Mouse (Mus musculus) intestine, embryonic 14.5 days (tissue): Measurements from ENCODE around the gene Hoxc11. TPM values are rescaled to one million over a fixed set of nuclear protein-coding genes. Genes with fewer than 3 reads are reported as not detected.

Experiments used
- ATAC-seq: fragments of 200-750 bp; cut with Nextera tagmentation; replicated peaks from 2 replicates; pipeline ENCODE4 v1.8.0; 2017; ENCODE audit warnings: low read depth, moderate number of reproducible peaks, moderate TSS enrichment, moderate library complexity; ENCODE audit not compliant: low FRiP score, low TSS enrichment
- DNase-seq: peaks from one replicate; pipeline ENCODE4 v3.0.0-alpha.2; 2018; ENCODE audit warnings: low spot score
- H3K27ac ChIP-seq: fragments of 300-500 bp; sonication (generic); 2 replicates; pipeline ENCODE4 v1.5.1; 2014; ENCODE audit warnings: low read depth, mild to moderate bottlenecking, control low read depth
- H3K27me3 ChIP-seq: fragments of 300-500 bp; sonication (generic); replicated peaks from 2 replicates; pipeline ENCODE4 v1.6.1; 2014; ENCODE audit warnings: low read length, control low read depth; ENCODE audit not compliant: control insufficient read depth, insufficient read depth
- H3K36me3 ChIP-seq: fragments of 300-500 bp; sonication (generic); 2 replicates; pipeline ENCODE4 v1.6.1; 2014; ENCODE audit warnings: low read length, control low read depth; ENCODE audit not compliant: control insufficient read depth, insufficient read depth
- H3K4me1 ChIP-seq: fragments of 300-500 bp; sonication (generic); replicated peaks from 2 replicates; pipeline ENCODE4 v1.6.1; 2014; ENCODE audit warnings: low read length, control low read depth, mixed read lengths; ENCODE audit not compliant: control insufficient read depth, insufficient read depth
- H3K4me2 ChIP-seq: fragments of 300-500 bp; sonication (generic); 2 replicates; pipeline ENCODE4 v1.6.1; 2014; ENCODE audit warnings: low read length
- H3K4me3 ChIP-seq: fragments of 300-500 bp; sonication (generic); 2 replicates; pipeline ENCODE4 v1.5.1; 2014; ENCODE audit warnings: low read depth, low read length, control low read depth, mixed read lengths
- H3K9ac ChIP-seq: fragments of 300-500 bp; sonication (generic); 2 replicates; pipeline ENCODE4 v1.6.1; 2014; ENCODE audit warnings: mild to moderate bottlenecking, low read length
- H3K9me3 ChIP-seq: fragments of 300-500 bp; sonication (generic); 2 replicates; pipeline ENCODE4 v1.6.1; 2016; ENCODE audit warnings: low read length, control low read depth; ENCODE audit not compliant: control insufficient read depth
- WGBS: fragments of 180-500 bp; shearing (Covaris S2); extraction: QIAGEN DNeasy Blood & Tissue Kit; methylation state at CpG from one replicate; pipeline ENCODE4 v1.1.7; 2014; 5-methylcytosine and 5-hydroxymethylcytosine counted together
- polyA plus RNA-seq: library from polyadenylated mRNA; unstranded; fragments of >200 nt; fragmentation: Nextera tagmentation; extraction: Ambion mirVana; gene quantifications from 2 replicates; pipeline ENCODE4 v1.2.1, GENCODE M21; 2014

The Hoxc11 gene
- polyA plus RNA-seq: 0.11 TPM in 2 replicates

GRCm38 (mm10) chr15:102954192-102955006, at the start of gene Hoxc11:
Gene Hoxc11 (plus strand): TSS chr15:102954427.
- ATAC-seq: no peak
- peaks cover 100% of the 10 kb centered on the region for H3K27me3 ChIP-seq
- no peaks in the 10 kb centered on the region for H3K4me1 ChIP-seq
- no peak within 1 kb of the TSS for H3K4me2 ChIP-seq
- peak within 1 kb of the TSS; percentile 8; the same call in 1 of the 2 replicates for H3K4me3 ChIP-seq
- DNase-seq: peak; percentile 80
- WGBS: 1% methylated on average over 57 of the region's 57 CpGs
- no peaks in the 10 kb centered on the region for H3K9me3 ChIP-seq
- no peak within 1 kb of the TSS for H3K27ac ChIP-seq
- no peak within 1 kb of the TSS for H3K9ac ChIP-seq
- no peaks in the 10 kb centered on the region for H3K36me3 ChIP-seq

- no peak for DNase-seq
- Histone ChIP-seq H3K4me2 (no peak overlapping the region), H3K27me3 (peaks cover 89% of the 10 kb centered on the region), H3K36me3 (no peaks in the 10 kb centered on the region), H3K27ac (no peak overlapping the region), H3K9ac (no peak overlapping the region), H3K9me3 (no peaks in the 10 kb centered on the region), H3K4me1 (no peaks in the 10 kb centered on the region), H3K4me3 (no peak overlapping the region)
- no peak for ATAC-seq
- 27% methylated on average over 1 of the region's 1 CpGs for WGBS
Measured at GRCm38 (mm10) chr15:102904946-102905345, 49.3 kb upstream of the Hoxc11 start.

- peak; percentile 51 for DNase-seq
- no peak for ATAC-seq
- Histone ChIP-seq H3K4me2 (no peak overlapping the region), H3K27ac (no peak overlapping the region), H3K9ac (no peak overlapping the region), H3K27me3 (peaks cover 97% of the 10 kb centered on the region), H3K36me3 (no peaks in the 10 kb centered on the region), H3K4me3 (no peak overlapping the region), H3K9me3 (no peaks in the 10 kb centered on the region), H3K4me1 (no peaks in the 10 kb centered on the region)
- WGBS: 6% methylated on average over 4 of the region's 4 CpGs
Measured at GRCm38 (mm10) chr15:102909536-102909935, 44.7 kb upstream of the Hoxc11 start.

- Histone ChIP-seq H3K27me3 (peaks cover 97% of the 10 kb centered on the region), H3K36me3 (no peaks in the 10 kb centered on the region), H3K9me3 (no peaks in the 10 kb centered on the region), H3K4me2 (no peak overlapping the region), H3K4me1 (no peaks in the 10 kb centered on the region), H3K27ac (no peak overlapping the region), H3K9ac (no peak overlapping the region), H3K4me3 (no peak overlapping the region)
- ATAC-seq (no peak), DNase-seq (peak; percentile 64)
- WGBS: under 1% methylated on average over 18 of the region's 18 CpGs
Measured at GRCm38 (mm10) chr15:102910038-102910437, 44.2 kb upstream of the Hoxc11 start.

GRCm38 (mm10) chr15:102910496-102911095, 43.6 kb upstream of the Hoxc11 start:
- Histone ChIP-seq H3K9ac (no peak overlapping the region), H3K36me3 (no peaks in the 10 kb centered on the region), H3K4me1 (no peaks in the 10 kb centered on the region), H3K9me3 (no peaks in the 10 kb centered on the region), H3K27me3 (peaks cover 97% of the 10 kb centered on the region), H3K27ac (no peak overlapping the region), H3K4me3 (no peak overlapping the region), H3K4me2 (no peak overlapping the region)
- ATAC-seq (no peak), DNase-seq (no peak)
- WGBS: 1% methylated on average over 22 of the region's 22 CpGs

GRCm38 (mm10) chr15:102913038-102913585, 41.1 kb upstream of the Hoxc11 start:
- Histone ChIP-seq H3K27me3 (peaks cover 99% of the 10 kb centered on the region), H3K36me3 (no peaks in the 10 kb centered on the region), H3K4me3 (no peak overlapping the region), H3K4me2 (no peak overlapping the region), H3K4me1 (no peaks in the 10 kb centered on the region), H3K9ac (no peak overlapping the region), H3K27ac (no peak overlapping the region), H3K9me3 (no peaks in the 10 kb centered on the region)
- peak; percentile 56 for DNase-seq
- WGBS: 1% methylated on average over 19 of the region's 19 CpGs
- ATAC-seq: no peak

GRCm38 (mm10) chr15:102917972-102918572, 36.2 kb upstream of the Hoxc11 start:
- under 1% methylated on average over 20 of the region's 20 CpGs for WGBS
- Histone ChIP-seq H3K27me3 (peaks cover 100% of the 10 kb centered on the region), H3K36me3 (no peaks in the 10 kb centered on the region), H3K27ac (no peak overlapping the region), H3K4me3 (no peak overlapping the region), H3K4me2 (no peak overlapping the region), H3K9me3 (no peaks in the 10 kb centered on the region), H3K9ac (no peak overlapping the region), H3K4me1 (no peaks in the 10 kb centered on the region)
- peak; percentile 58 for DNase-seq
- ATAC-seq: no peak

GRCm38 (mm10) chr15:102918611-102919265, 35.5 kb upstream of the Hoxc11 start:
- Histone ChIP-seq H3K36me3 (no peaks in the 10 kb centered on the region), H3K4me1 (no peaks in the 10 kb centered on the region), H3K27me3 (peaks cover 100% of the 10 kb centered on the region), H3K4me2 (no peak overlapping the region), H3K9ac (no peak overlapping the region), H3K4me3 (no peak overlapping the region), H3K27ac (no peak overlapping the region), H3K9me3 (no peaks in the 10 kb centered on the region)
- DNase-seq (peak; percentile 52), ATAC-seq (no peak)
- 4% methylated on average over 7 of the region's 7 CpGs for WGBS
